Mouse (Mus musculus): ENCODE results near the gene Mta1. TPM values are rescaled to one million over a fixed set of nuclear protein-coding genes. Genes with fewer than 3 reads are reported as not detected.

The Mta1 gene
- polyA plus RNA-seq, 1 experiment from 2014 or later, result 15.5 TPM

GRCm38 (mm10) chr12:113134502-113134901, 36.4 kb downstream of the Mta1 start:
- Histone ChIP-seq H3K36me3 (ENCODE audit: control insufficient read depth, insufficient read depth, low read length) (peaks cover 82% of the 10 kb centered on the region), H3K4me2 (ENCODE audit: low read length) (no peak overlapping the region), H3K9me3 (ENCODE audit: control insufficient read depth, low read length) (no peaks in the 10 kb centered on the region), H3K27ac (replicated peaks in 1 of 2; ENCODE audit: control insufficient read depth in 1 of 2, insufficient read depth in 1 of 2, low read depth in 2 of 2, low read length in 2 of 2) (peak overlapping the region in 1 of 2 experiments; percentile 97; a peak in 2 of 4 replicates), H3K27me3 (ENCODE audit: control insufficient read depth, insufficient read depth, low read length) (no peaks in the 10 kb centered on the region), H3K4me3 (ENCODE audit: control insufficient read depth in 1 of 2, insufficient read depth in 1 of 2, low read depth in 1 of 2, low read length in 2 of 2) (no peak overlapping the region), H3K9ac (ENCODE audit: low read length) (peak overlapping the region; percentile 47; the same call in 1 of the 2 replicates), H3K4me1 (ENCODE audit: control insufficient read depth in 2 of 2, insufficient read depth in 2 of 2, low read length in 2 of 2) (peaks cover 71 to 77% of the 10 kb centered on the region in 2 experiments)
- no peak for ATAC-seq (ENCODE audit: insufficient number of reproducible peaks, insufficient read depth, low FRiP score, low read depth)
- 60% methylated on average over 4 of the region's 4 CpGs for WGBS

GRCm38 (mm10) chr12:113135401-113135800, 37.3 kb downstream of the Mta1 start:
- Histone ChIP-seq H3K9ac (ENCODE audit: low read length) (peak overlapping the region; percentile 47), H3K4me1 (ENCODE audit: control insufficient read depth in 2 of 2, insufficient read depth in 2 of 2, low read length in 2 of 2) (peaks cover 74 to 81% of the 10 kb centered on the region in 2 experiments), H3K9me3 (ENCODE audit: control insufficient read depth, low read length) (no peaks in the 10 kb centered on the region), H3K4me2 (ENCODE audit: low read length) (no peak overlapping the region), H3K4me3 (ENCODE audit: control insufficient read depth in 1 of 2, insufficient read depth in 1 of 2, low read depth in 1 of 2, low read length in 2 of 2) (no peak overlapping the region), H3K27me3 (ENCODE audit: control insufficient read depth, insufficient read depth, low read length) (no peaks in the 10 kb centered on the region), H3K36me3 (ENCODE audit: control insufficient read depth, insufficient read depth, low read length) (peaks cover 73% of the 10 kb centered on the region), H3K27ac (replicated peaks in 1 of 2; ENCODE audit: control insufficient read depth in 1 of 2, insufficient read depth in 1 of 2, low read depth in 2 of 2, low read length in 2 of 2) (no peak overlapping the region; a peak in 1 of 4 replicates)
- ATAC-seq (ENCODE audit: insufficient number of reproducible peaks, insufficient read depth, low FRiP score, low read depth), result no peak
- WGBS, result 76% methylated on average over 7 of the region's 7 CpGs

GRCm38 (mm10) chr12:113136492-113137020, 38.5 kb downstream of the Mta1 start:
- Histone ChIP-seq H3K9me3 (ENCODE audit: control insufficient read depth, low read length) (no peaks in the 10 kb centered on the region), H3K9ac (ENCODE audit: low read length) (peak overlapping the region; percentile 71; the same call in 1 of the 2 replicates), H3K4me3 (ENCODE audit: control insufficient read depth in 1 of 2, insufficient read depth in 1 of 2, low read depth in 1 of 2, low read length in 2 of 2) (no peak overlapping the region), H3K4me2 (ENCODE audit: low read length) (0 out of 2 replicates have a peak overlapping the region, but pooled peaks have one; percentile 2), H3K4me1 (ENCODE audit: control insufficient read depth in 2 of 2, insufficient read depth in 2 of 2, low read length in 2 of 2) (peaks cover 73 to 79% of the 10 kb centered on the region in 2 experiments), H3K27me3 (ENCODE audit: control insufficient read depth, insufficient read depth, low read length) (no peaks in the 10 kb centered on the region), H3K27ac (replicated peaks in 1 of 2; ENCODE audit: control insufficient read depth in 1 of 2, insufficient read depth in 1 of 2, low read depth in 2 of 2, low read length in 2 of 2) (peak overlapping the region; percentile 91 to 99; a peak in 3 of 4 replicates), H3K36me3 (ENCODE audit: control insufficient read depth, insufficient read depth, low read length) (peaks cover 66% of the 10 kb centered on the region)
- ATAC-seq (ENCODE audit: insufficient number of reproducible peaks, insufficient read depth, low FRiP score, low read depth), result no peak
- WGBS, result 55% methylated on average over 17 of the region's 17 CpGs

DNA sequence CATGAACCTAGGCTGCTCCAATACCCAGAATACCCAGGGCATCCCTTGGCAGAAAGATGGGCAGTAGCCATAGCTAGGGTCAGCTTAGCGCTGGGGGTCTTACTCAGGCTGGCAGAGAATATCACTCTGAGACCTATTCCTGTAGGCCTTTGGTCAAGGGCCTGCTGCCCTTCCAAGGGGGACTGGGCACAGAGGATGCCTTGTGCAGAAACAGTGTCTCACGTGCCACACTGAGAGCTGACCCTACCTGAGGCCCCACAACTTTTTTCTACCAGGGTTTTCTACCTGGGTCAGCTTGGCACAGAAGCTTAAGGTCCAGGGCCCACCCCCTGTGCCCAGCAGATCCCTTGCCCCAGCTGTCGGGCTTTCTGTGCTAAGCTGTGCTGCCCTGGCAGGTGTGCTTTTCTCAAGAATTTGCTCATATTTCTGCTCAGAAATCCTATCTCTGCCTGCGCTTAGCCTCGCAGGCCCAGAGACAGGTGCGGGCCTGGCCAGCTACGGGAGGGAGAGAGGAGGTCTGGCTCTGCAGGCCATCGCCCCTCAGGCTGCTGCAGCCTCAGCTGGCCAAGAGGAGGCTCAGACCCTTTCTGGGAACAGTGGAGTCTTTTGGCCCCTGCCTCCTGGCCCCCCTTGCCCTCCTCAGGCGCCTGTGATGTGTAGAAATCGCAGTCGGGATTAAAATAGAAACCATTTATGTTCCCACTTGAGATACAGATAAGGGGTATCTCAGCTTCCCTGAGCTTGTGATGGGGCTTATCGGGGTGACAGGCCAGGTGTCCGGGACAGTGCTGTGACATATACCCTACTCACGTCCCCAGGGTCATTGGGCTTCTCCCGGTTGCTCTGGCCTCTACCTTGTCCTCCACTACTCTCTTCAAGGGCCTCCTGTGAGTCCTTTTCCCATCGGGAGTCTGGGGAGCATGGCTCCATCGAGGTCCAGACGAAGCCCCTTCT, 39.5 kb downstream of the Mta1 start:
- ATAC-seq (ENCODE audit: insufficient number of reproducible peaks, insufficient read depth, low FRiP score, low read depth), result peak; percentile 17
- H3K36me3 ChIP-seq (ENCODE audit: control insufficient read depth, insufficient read depth, low read length), result peaks cover 63% of the 10 kb centered on the region
- WGBS, result 33% methylated on average over 18 of the region's 18 CpGs
- H3K9me3 ChIP-seq (ENCODE audit: control insufficient read depth, low read length), result no peaks in the 10 kb centered on the region
- H3K9ac ChIP-seq (ENCODE audit: low read length), result peak overlapping the region; percentile 99
- H3K27ac ChIP-seq (replicated peaks in 1 of 2; ENCODE audit: control insufficient read depth in 1 of 2, insufficient read depth in 1 of 2, low read depth in 2 of 2, low read length in 2 of 2), result peak overlapping the region; percentile 91 to 99
- no peaks in the 10 kb centered on the region for H3K27me3 ChIP-seq (ENCODE audit: control insufficient read depth, insufficient read depth, low read length)
- peaks cover 67 to 70% of the 10 kb centered on the region in 2 experiments for H3K4me1 ChIP-seq (ENCODE audit: control insufficient read depth in 2 of 2, insufficient read depth in 2 of 2, low read length in 2 of 2)
- no peak overlapping the region for H3K4me3 ChIP-seq (ENCODE audit: control insufficient read depth in 1 of 2, insufficient read depth in 1 of 2, low read depth in 1 of 2, low read length in 2 of 2)
- peak overlapping the region; percentile 96 for H3K4me2 ChIP-seq (ENCODE audit: low read length)

GRCm38 (mm10) chr12:113138291-113138690, 40.2 kb downstream of the Mta1 start:
- H3K4me1 ChIP-seq (ENCODE audit: control insufficient read depth in 2 of 2, insufficient read depth in 2 of 2, low read length in 2 of 2), result peaks cover 66 to 71% of the 10 kb centered on the region in 2 experiments
- 33% methylated on average over 6 of the region's 6 CpGs for WGBS
- no peaks in the 10 kb centered on the region for H3K9me3 ChIP-seq (ENCODE audit: control insufficient read depth, low read length)
- H3K27ac ChIP-seq (replicated peaks in 1 of 2; ENCODE audit: control insufficient read depth in 1 of 2, insufficient read depth in 1 of 2, low read depth in 2 of 2, low read length in 2 of 2), result peak overlapping the region; percentile 86 to 99
- no peak for ATAC-seq (ENCODE audit: insufficient number of reproducible peaks, insufficient read depth, low FRiP score, low read depth)
- H3K9ac ChIP-seq (ENCODE audit: low read length), result peak overlapping the region; percentile 99
- no peaks in the 10 kb centered on the region for H3K27me3 ChIP-seq (ENCODE audit: control insufficient read depth, insufficient read depth, low read length)
- no peak overlapping the region for H3K4me3 ChIP-seq (ENCODE audit: control insufficient read depth in 1 of 2, insufficient read depth in 1 of 2, low read depth in 1 of 2, low read length in 2 of 2)
- H3K4me2 ChIP-seq (ENCODE audit: low read length), result peak overlapping the region; percentile 96
- peaks cover 66% of the 10 kb centered on the region for H3K36me3 ChIP-seq (ENCODE audit: control insufficient read depth, insufficient read depth, low read length)

DNA sequence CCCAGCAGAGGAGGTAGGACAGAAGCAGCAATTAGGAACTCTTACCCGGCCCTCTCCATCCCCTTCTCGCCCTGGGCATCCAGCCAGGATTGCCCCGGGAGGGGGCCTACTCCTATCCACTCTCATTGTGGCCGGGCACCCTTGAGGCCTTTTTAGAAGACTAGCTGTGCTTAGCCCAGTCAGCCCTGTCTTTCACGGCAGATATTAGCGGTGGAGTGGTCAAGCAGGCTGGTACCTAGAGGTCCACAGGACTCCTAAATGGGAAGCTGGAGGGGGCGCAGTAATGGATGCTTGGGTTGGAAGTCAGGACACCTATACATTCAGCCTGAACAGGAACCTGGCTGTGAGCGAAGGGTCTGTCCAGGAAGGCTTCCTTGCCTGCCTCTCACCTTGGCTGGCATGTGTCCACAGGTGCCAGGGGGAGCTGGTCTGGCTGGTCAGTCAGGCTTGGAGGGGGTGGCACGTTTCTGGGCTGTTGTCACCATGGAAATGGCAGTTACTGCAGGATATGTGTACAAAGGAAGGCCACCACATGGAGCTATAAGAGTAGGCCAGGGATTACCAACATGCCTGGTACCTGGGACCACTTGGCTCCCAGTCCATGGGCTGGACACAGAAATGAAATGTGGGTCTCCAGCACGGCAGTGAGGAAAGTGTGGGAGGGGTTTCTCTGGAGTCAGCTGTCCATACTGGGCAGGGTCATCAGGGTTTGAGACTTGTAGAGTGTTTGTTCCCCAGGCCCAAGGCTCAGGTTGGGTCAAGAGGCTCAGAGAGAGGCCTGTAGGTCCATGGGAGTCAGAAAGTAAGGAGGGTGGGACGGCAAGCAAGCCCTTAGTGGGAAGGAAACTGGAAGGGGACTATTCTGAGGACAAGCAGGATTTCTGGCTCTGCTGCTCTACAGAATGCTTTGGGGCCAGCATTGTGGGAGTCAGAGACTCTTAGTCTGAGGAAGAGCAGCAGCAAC, 41.1 kb downstream of the Mta1 start:
- 29% methylated on average over 11 of the region's 11 CpGs for WGBS
- Histone ChIP-seq H3K27me3 (ENCODE audit: control insufficient read depth, insufficient read depth, low read length) (no peaks in the 10 kb centered on the region), H3K4me3 (ENCODE audit: control insufficient read depth in 1 of 2, insufficient read depth in 1 of 2, low read depth in 1 of 2, low read length in 2 of 2) (peak overlapping the region; percentile 75 to 91), H3K36me3 (ENCODE audit: control insufficient read depth, insufficient read depth, low read length) (peaks cover 66% of the 10 kb centered on the region), H3K27ac (replicated peaks in 1 of 2; ENCODE audit: control insufficient read depth in 1 of 2, insufficient read depth in 1 of 2, low read depth in 2 of 2, low read length in 2 of 2) (peak overlapping the region; percentile 86 to 99), H3K4me1 (ENCODE audit: control insufficient read depth in 2 of 2, insufficient read depth in 2 of 2, low read length in 2 of 2) (peaks cover 66 to 71% of the 10 kb centered on the region in 2 experiments), H3K9me3 (ENCODE audit: control insufficient read depth, low read length) (no peaks in the 10 kb centered on the region), H3K4me2 (ENCODE audit: low read length) (peak overlapping the region; percentile 96), H3K9ac (ENCODE audit: low read length) (peak overlapping the region; percentile 99)
- no peak for ATAC-seq (ENCODE audit: insufficient number of reproducible peaks, insufficient read depth, low FRiP score, low read depth)
